Mouse (Mus musculus): ENCODE measurements around the gene Hadha. TPM values are rescaled to one million over a fixed set of nuclear protein-coding genes. Genes with fewer than 3 reads are reported as not detected.

Hadha gene
- polyA plus RNA-seq, 1 experiment from 2014 or later: 101 TPM

GRCm38 (mm10) chr5:30172115-30172514, 17.2 kb upstream of the Hadha start:
- Histone ChIP-seq H3K9me3 (no peaks in the 10 kb centered on the region), H3K27me3 (no peaks in the 10 kb centered on the region), H3K9ac (replicated peaks) (no peak overlapping the region), H3K4me1 (no peaks in the 10 kb centered on the region), H3K4me3 (no peak overlapping the region), H3K27ac (replicated peaks) (no peak overlapping the region), H3K36me3 (peaks cover 68% of the 10 kb centered on the region), H3K4me2 (replicated peaks) (no peak overlapping the region)
- ATAC-seq (ENCODE audit: low FRiP score, low read depth): no peak

- no peaks in the 10 kb centered on the region for H3K4me1 ChIP-seq
- H3K27me3 ChIP-seq: no peaks in the 10 kb centered on the region
- no peak overlapping the region for H3K4me2 ChIP-seq (replicated peaks)
- H3K36me3 ChIP-seq: peaks cover 51% of the 10 kb centered on the region
- 93% methylated on average over 5 of the region's 5 CpGs for WGBS
- H3K27ac ChIP-seq (replicated peaks): no peak overlapping the region
- H3K4me3 ChIP-seq: no peak overlapping the region
- no peak for ATAC-seq (ENCODE audit: low FRiP score, low read depth)
- H3K9ac ChIP-seq (replicated peaks): no peak overlapping the region
- no peaks in the 10 kb centered on the region for H3K9me3 ChIP-seq
These were observed 15.5 kb upstream of the Hadha start for GRCm38 (mm10) chr5:30170303-30170940.

GRCm38 (mm10) chr5:30165234-30165946, 10.4 kb upstream of the Hadha start:
- Histone ChIP-seq H3K4me3 (no peak overlapping the region), H3K27me3 (no peaks in the 10 kb centered on the region), H3K9me3 (no peaks in the 10 kb centered on the region), H3K9ac (replicated peaks) (no peak overlapping the region), H3K4me1 (no peaks in the 10 kb centered on the region), H3K36me3 (peaks cover 20% of the 10 kb centered on the region), H3K27ac (replicated peaks) (no peak overlapping the region), H3K4me2 (replicated peaks) (no peak overlapping the region)
- no peak for ATAC-seq (ENCODE audit: low FRiP score, low read depth)
- WGBS: 95% methylated on average over 5 of the region's 5 CpGs

GRCm38 (mm10) chr5:30162339-30162738, 7.4 kb upstream of the Hadha start:
- Histone ChIP-seq H3K36me3 (0 out of 2 replicates have a peak, but pooled peaks cover 2% of the 10 kb centered on the region), H3K4me1 (no peaks in the 10 kb centered on the region), H3K27me3 (no peaks in the 10 kb centered on the region), H3K9ac (replicated peaks) (no peak overlapping the region), H3K4me3 (no peak overlapping the region), H3K9me3 (no peaks in the 10 kb centered on the region), H3K4me2 (replicated peaks) (no peak overlapping the region), H3K27ac (replicated peaks) (no peak overlapping the region)
- 89% methylated on average over 6 of the region's 6 CpGs for WGBS
- no peak for ATAC-seq (ENCODE audit: low FRiP score, low read depth)

GRCm38 (mm10) chr5:30161836-30162235, 6.9 kb upstream of the Hadha start:
- no peak overlapping the region for H3K27ac ChIP-seq (replicated peaks)
- 91% methylated on average over 1 of the region's 1 CpGs for WGBS

GRCm38 (mm10) chr5:30159601-30160000, 4.6 kb upstream of the Hadha start:
- WGBS: 88% methylated on average over 6 of the region's 6 CpGs
- Histone ChIP-seq H3K27ac (replicated peaks) (no peak overlapping the region), H3K9ac (replicated peaks) (no peak overlapping the region), H3K9me3 (no peaks in the 10 kb centered on the region), H3K4me2 (replicated peaks) (no peak overlapping the region), H3K36me3 (no peaks in the 10 kb centered on the region), H3K4me3 (no peak overlapping the region), H3K27me3 (no peaks in the 10 kb centered on the region), H3K4me1 (peaks cover 9% of the 10 kb centered on the region)
- no peak for ATAC-seq (ENCODE audit: low FRiP score, low read depth)

More at GRCm38 (mm10) chr5:30161836-30162235, 6.9 kb upstream of the Hadha start:
- no peak for ATAC-seq (ENCODE audit: low FRiP score, low read depth)
- H3K27me3 ChIP-seq: no peaks in the 10 kb centered on the region
- H3K9me3 ChIP-seq: no peaks in the 10 kb centered on the region
- no peak overlapping the region for H3K4me3 ChIP-seq
- no peak overlapping the region for H3K9ac ChIP-seq (replicated peaks)
- no peaks in the 10 kb centered on the region; the same call in 1 of the 2 replicates for H3K4me1 ChIP-seq
- no peak overlapping the region for H3K4me2 ChIP-seq (replicated peaks)
- H3K36me3 ChIP-seq: no peaks in the 10 kb centered on the region

- peaks cover 19% of the 10 kb centered on the region for H3K4me1 ChIP-seq
- no peaks in the 10 kb centered on the region for H3K27me3 ChIP-seq
- 39% methylated on average over 13 of the region's 13 CpGs for WGBS
- peak overlapping the region; percentile 89 for H3K9ac ChIP-seq (replicated peaks)
- H3K4me2 ChIP-seq (replicated peaks): peak overlapping the region; percentile 90
- peak overlapping the region; percentile 94 for H3K4me3 ChIP-seq
- H3K36me3 ChIP-seq: no peaks in the 10 kb centered on the region
- H3K27ac ChIP-seq (replicated peaks): no peak overlapping the region
- H3K9me3 ChIP-seq: no peaks in the 10 kb centered on the region
- ATAC-seq (ENCODE audit: low FRiP score, low read depth): no peak
These were observed 1.1 kb upstream of the Hadha start for GRCm38 (mm10) chr5:30155821-30156629.

- peak overlapping the region; percentile 79 for H3K27ac ChIP-seq (replicated peaks)
- no peaks in the 10 kb centered on the region for H3K9me3 ChIP-seq
- peak overlapping the region; percentile 89 for H3K9ac ChIP-seq (replicated peaks)
- peak; percentile 86 for ATAC-seq (ENCODE audit: low FRiP score, low read depth)
- H3K36me3 ChIP-seq: no peaks in the 10 kb centered on the region
- H3K4me2 ChIP-seq (replicated peaks): peak overlapping the region; percentile 90
- WGBS: under 1% methylated on average over 31 of the region's 31 CpGs
- no peaks in the 10 kb centered on the region for H3K27me3 ChIP-seq
- H3K4me3 ChIP-seq: peak overlapping the region; percentile 94
- H3K4me1 ChIP-seq: peaks cover 19% of the 10 kb centered on the region
These were observed 432 bp upstream of the Hadha start for GRCm38 (mm10) chr5:30155395-30155792.

- WGBS: 28% methylated on average over 4 of the region's 4 CpGs
- H3K9me3 ChIP-seq: no peaks in the 10 kb centered on the region
- H3K9ac ChIP-seq (replicated peaks): peak overlapping the region; percentile 89
- no peak for ATAC-seq (ENCODE audit: low FRiP score, low read depth)
- peaks cover 19% of the 10 kb centered on the region for H3K4me1 ChIP-seq
- no peaks in the 10 kb centered on the region for H3K36me3 ChIP-seq
- no peak overlapping the region for H3K27ac ChIP-seq (replicated peaks)
- H3K4me2 ChIP-seq (replicated peaks): peak overlapping the region; percentile 90
- H3K27me3 ChIP-seq: no peaks in the 10 kb centered on the region
- H3K4me3 ChIP-seq: peak overlapping the region; percentile 94
These were observed 949 bp downstream of the Hadha start for GRCm38 (mm10) chr5:30154013-30154412.

- Histone ChIP-seq H3K27me3 (no peaks in the 10 kb centered on the region), H3K4me1 (peaks cover 19% of the 10 kb centered on the region), H3K36me3 (no peaks in the 10 kb centered on the region), H3K4me2 (replicated peaks) (no peak overlapping the region), H3K9ac (replicated peaks) (no peak overlapping the region), H3K27ac (replicated peaks) (no peak overlapping the region), H3K9me3 (no peaks in the 10 kb centered on the region), H3K4me3 (no peak overlapping the region)
- WGBS: 92% methylated on average over 2 of the region's 2 CpGs
- no peak for ATAC-seq (ENCODE audit: low FRiP score, low read depth)
These were observed 1.7 kb downstream of the Hadha start for GRCm38 (mm10) chr5:30153222-30153621.

- H3K4me2 ChIP-seq (replicated peaks): no peak overlapping the region
- H3K9ac ChIP-seq (replicated peaks): no peak overlapping the region
- peaks cover 19% of the 10 kb centered on the region for H3K4me1 ChIP-seq
- no peaks in the 10 kb centered on the region for H3K27me3 ChIP-seq
- H3K4me3 ChIP-seq: no peak overlapping the region
- 94% methylated on average over 1 of the region's 1 CpGs for WGBS
- H3K9me3 ChIP-seq: no peaks in the 10 kb centered on the region
- no peak for ATAC-seq (ENCODE audit: low FRiP score, low read depth)
- H3K27ac ChIP-seq (replicated peaks): no peak overlapping the region
- H3K36me3 ChIP-seq: no peaks in the 10 kb centered on the region
These were observed 2.5 kb downstream of the Hadha start for GRCm38 (mm10) chr5:30152413-30152812.

GRCm38 (mm10) chr5:30152007-30152406, 3.0 kb downstream of the Hadha start:
- H3K27ac ChIP-seq (replicated peaks): no peak overlapping the region
- H3K4me2 ChIP-seq (replicated peaks): no peak overlapping the region
- 73% methylated on average over 4 of the region's 4 CpGs for WGBS
- no peaks in the 10 kb centered on the region for H3K27me3 ChIP-seq
- no peaks in the 10 kb centered on the region for H3K36me3 ChIP-seq
- no peaks in the 10 kb centered on the region for H3K9me3 ChIP-seq
- no peak overlapping the region for H3K4me3 ChIP-seq
- H3K9ac ChIP-seq (replicated peaks): no peak overlapping the region
- ATAC-seq (ENCODE audit: low FRiP score, low read depth): no peak
- peaks cover 19% of the 10 kb centered on the region for H3K4me1 ChIP-seq

All from midbrain, embryonic 12.5 days (tissue).